Mouse (Mus musculus) heart, embryonic 12.5 days (tissue): ENCODE data around the gene Haus4. TPM values are rescaled to one million over a fixed set of nuclear protein-coding genes. Genes with fewer than 3 reads are reported as not detected.

ENCODE experiments used
- ATAC-seq: fragments of 200-750 bp; cut with Nextera tagmentation; 2 replicates; pipeline ENCODE4 v1.8.0; 2017; ENCODE audit warnings: moderate TSS enrichment, moderate library complexity; ENCODE audit not compliant: insufficient number of reproducible peaks, low FRiP score
- H3K27ac ChIP-seq: fragments of 300-500 bp; sonication (generic); 2 replicates; pipeline ENCODE4 v1.5.1; 2016; ENCODE audit warnings: mild to moderate bottlenecking, moderate library complexity; ENCODE audit not compliant: poor library complexity, severe bottlenecking
- H3K27me3 ChIP-seq: fragments of 300-500 bp; sonication (generic); replicated peaks from 2 replicates; pipeline ENCODE4 v1.6.1; 2016; ENCODE audit warnings: mild to moderate bottlenecking, moderate library complexity
- H3K36me3 ChIP-seq: fragments of 300-500 bp; sonication (generic); 2 replicates; pipeline ENCODE4 v1.6.1; 2016; ENCODE audit warnings: mild to moderate bottlenecking, moderate library complexity
- H3K4me1 ChIP-seq: fragments of 300-500 bp; sonication (generic); replicated peaks from 2 replicates; pipeline ENCODE4 v1.6.1; 2016; ENCODE audit warnings: mild to moderate bottlenecking
- H3K4me2 ChIP-seq: fragments of 300-500 bp; sonication (generic); 2 replicates; pipeline ENCODE4 v1.6.1; 2016; ENCODE audit warnings: mild to moderate bottlenecking, moderate library complexity
- H3K4me3 ChIP-seq: fragments of 300-500 bp; sonication (generic); 2 replicates; pipeline ENCODE4 v1.5.1; 2016; ENCODE audit warnings: mild to moderate bottlenecking
- H3K9ac ChIP-seq: fragments of 300-500 bp; sonication (generic); 2 replicates; pipeline ENCODE4 v1.6.1; 2016; ENCODE audit warnings: mild to moderate bottlenecking, moderate library complexity
- H3K9me3 ChIP-seq: fragments of 300-500 bp; sonication (generic); replicated peaks from 2 replicates; pipeline ENCODE4 v1.6.1; 2016; ENCODE audit warnings: mild to moderate bottlenecking, moderate library complexity
- WGBS: fragments of 180-500 bp; shearing (Covaris S2); methylation state at CpG from one replicate; pipeline ENCODE4 v1.1.7; 2016; 5-methylcytosine and 5-hydroxymethylcytosine counted together
- polyA plus RNA-seq: library from polyadenylated mRNA; unstranded; fragments of >200 nt; fragmentation: Nextera tagmentation; extraction: Ambion mirVana; gene quantifications from 2 replicates; pipeline ENCODE4 v1.2.1, GENCODE M21; 2016

Haus4 gene
- polyA plus RNA-seq, 1 experiment from 2014 or later, result 38.0 TPM

GRCm38 (mm10) chr14:54583681-54584338, 29.4 kb upstream of the Haus4 start:
- H3K27ac ChIP-seq, result no peak overlapping the region
- peaks cover 5% of the 10 kb centered on the region for H3K4me1 ChIP-seq
- no peaks in the 10 kb centered on the region for H3K9me3 ChIP-seq
- no peak overlapping the region for H3K4me3 ChIP-seq
- H3K4me2 ChIP-seq, result no peak overlapping the region
- no peaks in the 10 kb centered on the region for H3K27me3 ChIP-seq
- ATAC-seq, result peak; percentile 38; the same call in 1 of the 2 replicates
- 37% methylated on average over 7 of the region's 7 CpGs for WGBS
- peaks cover 32% of the 10 kb centered on the region for H3K36me3 ChIP-seq
- no peak overlapping the region for H3K9ac ChIP-seq

GRCm38 (mm10) chr14:54582536-54582935, 28.1 kb upstream of the Haus4 start:
- Histone ChIP-seq H3K4me3 (no peak overlapping the region), H3K4me1 (peaks cover 5% of the 10 kb centered on the region; the same call in 1 of the 2 replicates), H3K9ac (no peak overlapping the region), H3K36me3 (peaks cover 32% of the 10 kb centered on the region), H3K27ac (no peak overlapping the region), H3K9me3 (no peaks in the 10 kb centered on the region), H3K4me2 (no peak overlapping the region), H3K27me3 (no peaks in the 10 kb centered on the region)
- WGBS, result 89% methylated on average over 9 of the region's 9 CpGs
- no peak for ATAC-seq

GRCm38 (mm10) chr14:54579638-54580037, 25.2 kb upstream of the Haus4 start:
- Histone ChIP-seq H3K4me3 (no peak overlapping the region), H3K9me3 (no peaks in the 10 kb centered on the region), H3K9ac (no peak overlapping the region), H3K36me3 (peaks cover 15% of the 10 kb centered on the region), H3K27me3 (no peaks in the 10 kb centered on the region), H3K4me2 (no peak overlapping the region), H3K4me1 (peaks cover 13% of the 10 kb centered on the region), H3K27ac (no peak overlapping the region)
- ATAC-seq, result no peak
- 69% methylated on average over 7 of the region's 7 CpGs for WGBS

- Histone ChIP-seq H3K4me3 (peak overlapping the region; percentile 91), H3K9ac (peak overlapping the region; percentile 98), H3K4me2 (peak overlapping the region; percentile 91), H3K27ac (peak overlapping the region; percentile 94), H3K4me1 (peaks cover 29% of the 10 kb centered on the region), H3K9me3 (no peaks in the 10 kb centered on the region), H3K36me3 (peaks cover 15% of the 10 kb centered on the region; the same call in 1 of the 2 replicates), H3K27me3 (no peaks in the 10 kb centered on the region)
- ATAC-seq, result 0 out of 2 replicates have a peak, but pooled peaks have one; percentile 13
- under 1% methylated on average over 10 of the region's 10 CpGs for WGBS
Observed at GRCm38 (mm10) chr14:54578063-54578462, 23.6 kb upstream of the Haus4 start.

- H3K27me3 ChIP-seq, result no peaks in the 10 kb centered on the region
- peak; percentile 62 for ATAC-seq
- H3K9me3 ChIP-seq, result no peaks in the 10 kb centered on the region
- H3K27ac ChIP-seq, result peak within 1 kb of the TSS; percentile 94
- peak within 1 kb of the TSS; percentile 98 for H3K9ac ChIP-seq
- H3K4me3 ChIP-seq, result peak within 1 kb of the TSS; percentile 91
- H3K4me1 ChIP-seq, result peaks cover 36% of the 10 kb centered on the region
- WGBS, result under 1% methylated on average over 66 of the region's 66 CpGs
- peak within 1 kb of the TSS; percentile 91 for H3K4me2 ChIP-seq
- peaks cover 8% of the 10 kb centered on the region; the same call in 1 of the 2 replicates for H3K36me3 ChIP-seq
Observed at GRCm38 (mm10) chr14:54577089-54577982, 22.9 kb upstream of the Haus4 start, which contains the start of gene Ajuba. TSS of gene Ajuba (minus strand) at chr14:54577558.

GRCm38 (mm10) chr14:54576241-54577088, 22.0 kb upstream of the Haus4 start:
- H3K4me1 ChIP-seq, result peaks cover 45% of the 10 kb centered on the region
- peak overlapping the region; percentile 91 for H3K4me2 ChIP-seq
- H3K36me3 ChIP-seq, result peaks cover 11% of the 10 kb centered on the region
- no peak for ATAC-seq
- H3K27me3 ChIP-seq, result no peaks in the 10 kb centered on the region
- peak overlapping the region; percentile 98 for H3K9ac ChIP-seq
- H3K27ac ChIP-seq, result peak overlapping the region; percentile 94
- H3K4me3 ChIP-seq, result peak overlapping the region; percentile 91
- under 1% methylated on average over 84 of the region's 84 CpGs for WGBS
- H3K9me3 ChIP-seq, result no peaks in the 10 kb centered on the region

GRCm38 (mm10) chr14:54575631-54576030, 21.2 kb upstream of the Haus4 start:
- Histone ChIP-seq H3K4me1 (peaks cover 52% of the 10 kb centered on the region), H3K27ac (peak overlapping the region; percentile 94), H3K36me3 (peaks cover 20% of the 10 kb centered on the region), H3K27me3 (no peaks in the 10 kb centered on the region), H3K4me2 (peak overlapping the region; percentile 91), H3K9me3 (no peaks in the 10 kb centered on the region), H3K4me3 (peak overlapping the region; percentile 91), H3K9ac (peak overlapping the region; percentile 98)
- under 1% methylated on average over 37 of the region's 39 CpGs for WGBS
- ATAC-seq, result peak; percentile 29

- H3K4me3 ChIP-seq, result peak overlapping the region; percentile 91
- no peaks in the 10 kb centered on the region for H3K27me3 ChIP-seq
- 4% methylated on average over 8 of the region's 8 CpGs for WGBS
Observed at GRCm38 (mm10) chr14:54575031-54575430, 20.6 kb upstream of the Haus4 start.

GRCm38 (mm10) chr14:54574253-54574652, 19.8 kb upstream of the Haus4 start:
- H3K9me3 ChIP-seq, result no peaks in the 10 kb centered on the region
- H3K4me2 ChIP-seq, result peak overlapping the region; percentile 91
- no peaks in the 10 kb centered on the region for H3K27me3 ChIP-seq
- peaks cover 32% of the 10 kb centered on the region for H3K36me3 ChIP-seq
- H3K9ac ChIP-seq, result peak overlapping the region; percentile 98
- H3K4me3 ChIP-seq, result peak overlapping the region; percentile 91
- ATAC-seq, result no peak
- peaks cover 65% of the 10 kb centered on the region for H3K4me1 ChIP-seq
- H3K27ac ChIP-seq, result peak overlapping the region; percentile 94
- 15% methylated on average over 4 of the region's 4 CpGs for WGBS

More at GRCm38 (mm10) chr14:54575031-54575430, 20.6 kb upstream of the Haus4 start:
- H3K4me1 ChIP-seq, result peaks cover 57% of the 10 kb centered on the region
- H3K9me3 ChIP-seq, result no peaks in the 10 kb centered on the region
- ATAC-seq, result no peak
- H3K9ac ChIP-seq, result peak overlapping the region; percentile 98
- peak overlapping the region; percentile 94 for H3K27ac ChIP-seq
- peaks cover 24% of the 10 kb centered on the region for H3K36me3 ChIP-seq
- H3K4me2 ChIP-seq, result peak overlapping the region; percentile 91
